Mouse (Mus musculus) stomach, embryonic 16.5 days (tissue): ENCODE data around the gene Fbrsl1. TPM values are rescaled to one million over a fixed set of nuclear protein-coding genes. Genes with fewer than 3 reads are reported as not detected.

Experiments
- ATAC-seq: fragments of 200-750 bp; cut with Nextera tagmentation; 2 replicates; pipeline ENCODE4 v1.8.0; 2017; ENCODE audit warnings: moderate number of reproducible peaks, moderate TSS enrichment; ENCODE audit not compliant: insufficient read depth, low FRiP score
- H3K27ac ChIP-seq: fragments of 300-500 bp; sonication (generic); 2 replicates; pipeline ENCODE4 v1.5.1; 2014; ENCODE audit warnings: low read length
- H3K27me3 ChIP-seq: fragments of 300-500 bp; sonication (generic); 2 replicates; pipeline ENCODE4 v1.6.1; 2014; ENCODE audit warnings: low read length, control low read depth, mixed read lengths; ENCODE audit not compliant: control insufficient read depth, insufficient read depth
- H3K36me3 ChIP-seq: fragments of 300-500 bp; sonication (generic); 2 replicates; pipeline ENCODE4 v1.6.1; 2014; ENCODE audit warnings: low read length; ENCODE audit not compliant: control insufficient read depth, insufficient read depth
- H3K4me1 ChIP-seq: fragments of 300-500 bp; sonication (generic); 2 replicates; pipeline ENCODE4 v1.6.1; 2014; ENCODE audit warnings: low read length, control low read depth, mixed read lengths; ENCODE audit not compliant: control insufficient read depth, insufficient read depth
- H3K4me2 ChIP-seq: fragments of 300-500 bp; sonication (generic); 2 replicates; pipeline ENCODE4 v1.6.1; 2014; ENCODE audit warnings: low read depth, low read length, mixed read lengths
- H3K4me3 ChIP-seq: fragments of 300-500 bp; sonication (generic); replicated peaks from 2 replicates; pipeline ENCODE4 v1.5.1; 2014; ENCODE audit warnings: mild to moderate bottlenecking, low read length
- H3K9ac ChIP-seq: fragments of 300-500 bp; sonication (generic); 2 replicates; pipeline ENCODE4 v1.6.1; 2014; ENCODE audit warnings: low read length
- H3K9me3 ChIP-seq: fragments of 300-500 bp; sonication (generic); replicated peaks from 2 replicates; pipeline ENCODE4 v1.6.1; 2016; ENCODE audit warnings: low read length, control low read depth; ENCODE audit not compliant: control insufficient read depth
- WGBS: fragments of 180-500 bp; shearing (Covaris S2); extraction: QIAGEN DNeasy Blood & Tissue Kit; methylation state at CpG from one replicate; pipeline ENCODE4 v1.1.7; 2014; 5-methylcytosine and 5-hydroxymethylcytosine counted together
- polyA plus RNA-seq: library from polyadenylated mRNA; unstranded; fragments of >200 nt; fragmentation: Nextera tagmentation; extraction: Ambion mirVana; gene quantifications from 2 replicates; pipeline ENCODE4 v1.2.1, GENCODE M21; 2015

Gene Fbrsl1
- 4.9 and 5.5 TPM in 2 replicates for polyA plus RNA-seq

DNA sequence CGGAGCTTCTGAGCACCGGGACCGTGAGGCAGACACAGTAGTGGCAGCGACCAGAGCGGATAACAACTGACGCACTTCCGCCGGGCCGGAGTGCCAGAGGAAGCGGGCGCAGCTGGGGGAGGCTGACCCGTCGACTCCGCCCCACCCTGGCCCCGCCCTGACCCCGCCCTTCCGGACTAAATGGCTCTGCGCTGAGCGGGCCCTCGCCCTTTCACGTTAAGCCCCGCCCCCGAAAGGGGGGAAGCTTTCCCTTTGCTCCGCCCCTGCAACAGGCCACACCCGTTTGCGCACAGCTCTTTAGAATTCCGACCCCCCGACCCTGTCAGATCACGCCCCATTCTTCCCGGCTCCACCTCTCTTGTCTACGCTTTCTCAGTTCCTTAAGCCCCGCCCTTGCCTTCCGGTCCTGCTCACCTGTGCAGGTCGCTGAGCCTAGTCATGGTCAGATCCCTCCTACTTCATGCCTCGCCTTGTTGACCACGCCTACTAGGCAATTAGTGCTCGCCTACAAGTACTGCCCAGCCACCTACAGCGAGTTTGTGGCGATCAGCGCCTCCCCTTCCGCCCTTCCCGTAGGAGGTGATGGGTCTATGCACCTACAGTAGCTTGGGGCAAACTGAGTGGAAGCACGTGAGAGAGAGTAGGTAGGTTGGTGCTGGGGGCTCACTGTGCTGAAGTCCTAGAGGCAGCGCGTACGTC lies at the start of gene Fbrsl1:
Gene Fbrsl1 (minus strand): TSS at position 68 of the 699 bp plus-strand sequence.
- peak within 1 kb of the TSS; percentile 97 for H3K4me2 ChIP-seq
- no peaks in the 10 kb centered on the region for H3K27me3 ChIP-seq
- under 1% methylated on average over 43 of the region's 46 CpGs for WGBS
- H3K9ac ChIP-seq, result peak within 1 kb of the TSS; percentile 96
- H3K27ac ChIP-seq, result peak within 1 kb of the TSS; percentile 70
- peak; percentile 96 for ATAC-seq
- no peaks in the 10 kb centered on the region for H3K9me3 ChIP-seq
- peaks cover 15% of the 10 kb centered on the region for H3K4me1 ChIP-seq
- H3K36me3 ChIP-seq, result no peaks in the 10 kb centered on the region
- H3K4me3 ChIP-seq, result peak within 1 kb of the TSS; percentile 73

DNA sequence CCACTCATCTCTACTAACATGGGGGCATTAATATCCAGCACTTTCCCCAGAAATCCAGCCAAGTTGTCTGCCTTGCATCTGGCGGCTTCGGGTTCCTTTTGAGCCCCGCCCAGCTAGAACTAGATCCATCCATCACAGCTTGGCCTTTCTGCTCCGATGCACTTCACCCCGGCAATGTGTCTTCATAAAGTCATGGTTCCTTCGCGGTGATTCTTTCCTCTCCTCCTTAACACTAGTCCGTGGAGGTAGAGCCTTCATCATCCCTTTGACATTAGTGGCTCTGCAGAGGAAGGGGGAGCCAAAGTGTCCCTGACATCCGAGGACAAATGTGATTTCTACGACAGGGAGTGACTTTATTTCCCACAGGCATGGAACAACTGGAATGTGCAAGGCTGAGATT lies 49.8 kb upstream of the Fbrsl1 start:
- Histone ChIP-seq H3K27ac (no peak overlapping the region), H3K36me3 (no peaks in the 10 kb centered on the region), H3K4me2 (no peak overlapping the region), H3K9ac (no peak overlapping the region), H3K9me3 (no peaks in the 10 kb centered on the region), H3K27me3 (no peaks in the 10 kb centered on the region; the same call in 1 of the 2 replicates), H3K4me3 (no peak overlapping the region), H3K4me1 (no peaks in the 10 kb centered on the region)
- 33% methylated on average over 10 of the region's 10 CpGs for WGBS
- no peak for ATAC-seq

DNA sequence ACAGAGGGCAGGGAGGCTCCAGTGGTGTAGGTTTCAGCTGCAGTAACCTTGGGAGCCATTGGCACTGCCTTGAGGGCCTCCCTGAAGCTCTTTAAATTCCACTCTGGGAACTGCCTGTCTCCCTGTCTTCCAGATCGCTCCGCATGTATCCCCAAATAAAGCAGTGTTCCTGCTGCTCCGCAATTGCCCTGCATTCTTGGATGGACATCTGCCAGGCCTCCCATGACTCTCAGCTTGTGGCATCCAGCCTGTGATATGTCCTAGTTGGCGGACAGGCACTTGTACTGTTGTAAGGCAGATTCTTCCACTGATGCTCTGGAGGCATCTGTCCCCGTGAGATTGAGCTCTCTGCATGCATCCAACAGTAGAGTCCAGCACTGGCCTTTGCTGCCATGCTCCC lies 49.3 kb upstream of the Fbrsl1 start:
- Histone ChIP-seq H3K9ac (no peak overlapping the region), H3K27ac (no peak overlapping the region), H3K4me2 (no peak overlapping the region), H3K4me1 (no peaks in the 10 kb centered on the region), H3K4me3 (no peak overlapping the region), H3K36me3 (no peaks in the 10 kb centered on the region), H3K9me3 (no peaks in the 10 kb centered on the region), H3K27me3 (no peaks in the 10 kb centered on the region; the same call in 1 of the 2 replicates)
- ATAC-seq, result no peak
- 70% methylated on average over 5 of the region's 5 CpGs for WGBS

DNA sequence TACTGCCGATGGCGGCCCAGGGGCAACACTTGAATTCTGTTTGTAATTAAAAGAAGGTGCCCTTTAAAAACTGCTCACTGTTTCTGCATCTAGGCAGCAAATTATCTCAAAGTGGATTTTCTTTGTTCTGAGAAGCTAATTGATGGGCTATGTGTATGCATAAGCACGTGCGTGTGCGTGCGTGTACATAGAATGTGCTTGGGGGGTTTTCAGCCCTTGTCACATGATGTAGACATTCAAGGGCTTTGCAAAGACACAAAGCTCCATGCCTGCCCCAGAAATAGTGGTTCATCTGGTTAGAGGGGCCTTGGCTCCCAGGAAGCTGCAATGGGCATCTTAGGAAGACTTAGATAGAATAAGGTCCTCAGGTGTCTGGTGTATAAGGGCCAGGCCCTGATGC lies 46.7 kb upstream of the Fbrsl1 start:
- Histone ChIP-seq H3K9ac (no peak overlapping the region), H3K9me3 (no peaks in the 10 kb centered on the region), H3K27ac (no peak overlapping the region), H3K4me1 (no peaks in the 10 kb centered on the region), H3K36me3 (no peaks in the 10 kb centered on the region), H3K4me3 (no peak overlapping the region), H3K27me3 (no peaks in the 10 kb centered on the region; the same call in 1 of the 2 replicates), H3K4me2 (no peak overlapping the region)
- WGBS, result 88% methylated on average over 6 of the region's 6 CpGs
- no peak for ATAC-seq

DNA sequence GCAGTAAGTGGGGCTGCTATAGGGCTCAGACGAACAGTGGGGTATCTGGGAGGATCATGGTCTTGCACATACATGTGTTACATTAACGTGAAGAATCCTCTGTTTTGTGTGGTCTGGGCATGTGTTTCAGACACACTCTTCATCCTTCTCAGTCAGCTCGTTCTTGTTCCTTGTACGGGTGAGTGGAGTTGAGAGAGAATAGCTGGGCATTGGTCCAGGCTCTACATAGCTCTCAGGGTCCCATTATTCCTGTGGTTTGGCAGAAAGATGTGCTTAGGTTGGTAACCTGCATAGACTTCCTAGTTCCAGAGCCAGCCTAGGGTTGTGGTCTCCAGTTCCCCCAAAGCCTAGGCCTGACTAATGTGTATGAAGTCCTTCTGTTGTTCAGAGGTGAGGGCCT lies 46.1 kb upstream of the Fbrsl1 start:
- no peaks in the 10 kb centered on the region for H3K9me3 ChIP-seq
- ATAC-seq, result no peak
- H3K36me3 ChIP-seq, result no peaks in the 10 kb centered on the region
- H3K4me1 ChIP-seq, result no peaks in the 10 kb centered on the region
- H3K9ac ChIP-seq, result no peak overlapping the region
- WGBS, result 72% methylated on average over 4 of the region's 4 CpGs
- no peak overlapping the region for H3K4me3 ChIP-seq
- H3K27ac ChIP-seq, result no peak overlapping the region
- no peaks in the 10 kb centered on the region for H3K27me3 ChIP-seq
- no peak overlapping the region for H3K4me2 ChIP-seq

DNA sequence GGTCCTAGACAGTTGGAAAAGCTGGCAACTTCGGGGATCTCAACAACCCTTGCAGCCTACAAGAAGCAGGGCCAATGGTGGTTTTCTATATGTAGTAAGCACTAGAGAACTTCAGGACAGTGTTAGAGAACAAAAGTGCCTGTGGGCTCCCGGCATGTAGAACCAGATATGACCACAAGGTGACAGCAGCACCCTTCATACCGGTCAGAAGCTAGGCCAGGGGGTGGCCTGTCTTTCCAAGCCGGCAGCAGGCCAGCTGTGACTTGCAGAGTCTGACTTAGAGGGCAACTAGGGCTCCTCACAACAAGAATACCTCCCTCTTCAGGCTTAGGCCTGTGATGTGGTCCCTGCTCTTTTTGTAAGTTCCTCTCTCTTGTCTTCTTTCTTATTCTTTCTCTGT lies 45.5 kb upstream of the Fbrsl1 start:
- 2% methylated on average over 4 of the region's 4 CpGs for WGBS
- Histone ChIP-seq H3K9me3 (no peaks in the 10 kb centered on the region), H3K36me3 (no peaks in the 10 kb centered on the region), H3K4me2 (no peak overlapping the region), H3K27me3 (no peaks in the 10 kb centered on the region), H3K9ac (no peak overlapping the region), H3K4me1 (no peaks in the 10 kb centered on the region), H3K27ac (no peak overlapping the region), H3K4me3 (no peak overlapping the region)
- peak; percentile 28; the same call in 1 of the 2 replicates for ATAC-seq

DNA sequence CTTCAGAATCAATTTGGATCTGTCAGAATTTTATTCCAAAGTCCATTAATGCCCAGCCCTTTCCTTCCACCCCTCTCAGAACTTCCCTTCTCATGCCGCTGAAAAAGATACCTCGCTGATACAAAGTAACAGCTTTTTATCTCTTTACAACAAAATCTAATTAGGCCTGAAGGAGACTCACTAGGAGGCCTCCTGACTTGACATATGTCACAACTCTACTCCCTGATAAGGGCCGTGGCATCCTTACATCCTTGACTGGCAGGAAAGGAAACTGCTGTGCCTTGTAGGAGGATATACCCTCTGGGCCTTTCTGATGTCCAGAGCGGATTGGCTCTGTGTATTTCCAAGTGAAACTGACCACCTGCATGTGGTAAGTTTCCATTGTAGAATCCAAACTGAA lies 41.3 kb upstream of the Fbrsl1 start:
- no peak overlapping the region for H3K4me2 ChIP-seq
- H3K27ac ChIP-seq, result no peak overlapping the region
- H3K9me3 ChIP-seq, result no peaks in the 10 kb centered on the region
- WGBS, result 49% methylated on average over 4 of the region's 4 CpGs
- H3K36me3 ChIP-seq, result no peaks in the 10 kb centered on the region
- H3K4me3 ChIP-seq, result no peak overlapping the region
- H3K4me1 ChIP-seq, result no peaks in the 10 kb centered on the region
- H3K27me3 ChIP-seq, result no peaks in the 10 kb centered on the region
- ATAC-seq, result no peak
- H3K9ac ChIP-seq, result no peak overlapping the region

DNA sequence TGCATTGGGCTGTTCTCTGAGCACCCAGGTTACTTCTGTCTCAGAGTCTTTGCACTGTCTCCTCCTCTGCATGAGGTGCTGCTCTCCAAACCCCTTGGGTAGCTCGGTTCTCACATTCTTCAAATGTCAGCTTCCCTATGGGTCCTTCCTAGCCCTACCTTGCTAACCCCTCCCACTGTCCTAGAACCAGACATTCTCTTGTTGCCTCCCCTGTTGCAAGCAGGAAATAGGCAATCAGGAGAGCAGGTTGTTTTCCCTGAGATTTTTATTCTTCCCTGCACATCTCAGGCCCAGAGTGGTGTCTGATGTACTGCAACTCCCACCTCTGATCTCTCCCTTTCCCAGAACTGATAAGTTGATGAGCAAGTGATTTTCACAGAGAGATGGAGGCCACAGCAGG lies 39.6 kb upstream of the Fbrsl1 start:
- Histone ChIP-seq H3K9me3 (no peaks in the 10 kb centered on the region), H3K4me2 (no peak overlapping the region), H3K9ac (no peak overlapping the region), H3K4me3 (no peak overlapping the region), H3K27ac (no peak overlapping the region), H3K4me1 (no peaks in the 10 kb centered on the region), H3K27me3 (no peaks in the 10 kb centered on the region), H3K36me3 (no peaks in the 10 kb centered on the region)
- no peak for ATAC-seq
- WGBS, result 40% methylated on average over 1 of the region's 1 CpGs

DNA sequence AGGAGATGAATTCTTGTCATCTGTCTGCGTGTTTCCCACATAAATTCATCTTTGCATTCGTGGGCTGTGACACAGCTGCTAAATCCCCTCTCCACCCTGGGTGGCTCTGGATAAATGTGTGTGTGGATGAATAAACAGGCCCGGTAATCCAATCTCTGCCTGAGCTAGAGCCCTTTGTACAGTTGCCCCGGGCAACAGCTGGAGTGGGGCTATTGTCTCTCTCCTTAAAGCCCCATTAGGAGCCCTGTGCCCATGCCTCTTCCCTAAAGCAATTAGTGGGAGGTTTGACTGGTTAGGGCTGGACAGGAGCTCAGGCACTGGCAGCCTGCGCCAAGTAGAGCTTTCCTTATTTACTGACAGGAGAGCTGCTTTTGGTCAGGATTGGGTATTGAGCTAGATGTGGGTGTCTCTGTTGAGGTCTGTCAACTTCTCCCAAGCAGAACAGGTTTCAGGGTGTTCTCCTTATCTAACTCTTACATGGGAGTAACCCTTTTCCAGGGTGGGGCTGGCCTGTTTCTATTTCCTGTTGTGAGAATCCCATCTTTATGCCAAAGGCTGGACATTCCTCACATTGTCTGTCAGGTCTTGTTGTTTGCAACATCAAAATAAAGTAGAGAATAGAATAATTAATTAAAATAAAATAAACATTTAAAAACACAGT lies 38.5 kb upstream of the Fbrsl1 start:
- peak overlapping the region; percentile 62; the same call in 1 of the 2 replicates for H3K27ac ChIP-seq
- H3K9me3 ChIP-seq, result no peaks in the 10 kb centered on the region
- peaks cover 4% of the 10 kb centered on the region; the same call in 1 of the 2 replicates for H3K27me3 ChIP-seq
- no peak overlapping the region for H3K4me3 ChIP-seq
- WGBS, result 17% methylated on average over 5 of the region's 5 CpGs
- H3K4me2 ChIP-seq, result no peak overlapping the region
- no peaks in the 10 kb centered on the region for H3K36me3 ChIP-seq
- no peaks in the 10 kb centered on the region for H3K4me1 ChIP-seq
- H3K9ac ChIP-seq, result no peak overlapping the region
- peak; percentile 65; the same call in 1 of the 2 replicates for ATAC-seq
